Mouse (Mus musculus) ES-E14 (cell line): ENCODE results near the gene Map2k2.
"Not testable (repeated sequence)": the region's sequence is repeated elsewhere in the genome, so short reads cannot be mapped to it uniquely, and the experiment has no call there.

Experiments
- HCFC1 ChIP-seq: IDR thresholded peaks from 2 replicates; pipeline ENCODE4 v1.6.1; 2012; ENCODE audit warnings: low read length, inconsistent platforms, borderline replicate concordance; ENCODE audit not compliant: insufficient read depth
- ZC3H11A ChIP-seq: IDR thresholded peaks from 2 replicates; pipeline ENCODE4 v1.6.1; 2012; ENCODE audit warnings: low read depth, mild to moderate bottlenecking, inconsistent platforms, low read length, borderline replicate concordance
- ZNF384 ChIP-seq: IDR thresholded peaks from 2 replicates; pipeline ENCODE4 v1.6.1; 2012; ENCODE audit warnings: low read depth, low read length, inconsistent platforms

- not testable (repeated sequence) for TF ChIP-seq HCFC1, ZNF384, ZC3H11A
These were observed 76.1 kb downstream of the Map2k2 start for GRCm38 (mm10) chr10:81181860-81182259.
